Mouse (Mus musculus): ENCODE measurements around the gene Exosc5.

GRCm38 (mm10) chr7:25647574-25648123 lies 11.3 kb upstream of the Exosc5 start:
- TF ChIP-seq CTCF (IDR thresholded peaks at IDR 0.05; ENCODE audit: low read depth, low read length) (peak; percentile 62), EP300 (IDR thresholded peaks at IDR 0.05; ENCODE audit: insufficient read depth, low read depth, low read length) (no peak)

Data from ES-Bruce4 (cell line).